Mouse (Mus musculus) frontal cortex, postnatal 14 days (tissue): ENCODE results near the gene Scrn1.

Experiments
- DNase-seq, 2 experiments: peaks; one replicate each; pipeline ENCODE4 v3.0.0; 2022; ENCODE audit warnings: low spot score in 2 of 2

Gene Scrn1

DNA sequence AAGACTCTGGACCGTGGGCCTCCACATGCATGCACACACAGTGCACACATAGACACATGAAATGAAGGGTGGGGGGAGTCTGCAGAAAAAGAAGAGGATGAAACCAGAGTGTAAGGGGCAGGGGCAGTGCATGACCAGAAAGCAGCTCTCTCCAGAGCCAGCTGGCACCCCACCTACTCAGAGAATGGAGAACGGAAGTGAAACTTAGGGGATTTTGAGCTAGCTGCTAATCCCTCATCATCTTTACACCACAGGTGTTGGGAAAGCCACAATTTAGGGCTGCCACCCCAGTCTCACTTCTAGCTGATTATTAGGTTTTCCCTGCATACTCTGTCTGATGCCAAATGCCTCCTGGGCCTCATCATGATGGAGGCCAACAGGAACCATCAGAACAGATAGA, 36.1 kb downstream of the Scrn1 start:
- no peak for DNase-seq

GRCm38 (mm10) chr6:54528666-54529065, 37.6 kb downstream of the Scrn1 start:
- no peak for DNase-seq

- no peak for DNase-seq
Observed at GRCm38 (mm10) chr6:54518758-54519157, 47.5 kb downstream of the Scrn1 start.

DNA sequence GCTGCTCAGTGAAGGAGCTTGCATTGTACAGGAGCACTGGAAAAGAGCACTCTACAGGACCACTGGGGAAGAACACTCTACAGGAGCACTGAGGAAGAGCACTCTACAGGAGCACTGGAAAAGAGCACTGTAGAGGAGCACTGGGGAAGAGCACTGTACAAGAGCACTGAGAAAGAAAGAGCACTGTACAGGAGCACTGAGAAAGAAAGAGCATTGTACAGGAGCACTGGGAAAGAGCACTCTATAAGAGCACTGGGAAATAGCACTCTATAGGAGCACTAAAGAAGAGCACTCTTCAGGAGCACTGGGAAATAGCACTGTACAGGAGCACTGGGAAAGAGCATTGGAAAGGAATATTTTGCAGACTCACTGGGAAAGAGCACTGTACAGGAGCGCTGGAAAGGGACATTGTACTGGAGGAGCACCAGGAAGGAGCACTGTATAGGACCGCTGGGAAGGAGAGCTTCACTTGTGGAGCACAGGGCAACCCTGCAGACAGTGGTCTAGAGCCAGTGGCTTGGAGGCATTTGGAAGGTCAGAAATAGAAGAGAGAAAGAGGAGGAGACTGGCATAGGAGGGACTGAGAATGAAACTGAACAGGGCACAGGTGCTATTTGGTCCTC, 49.7 kb downstream of the Scrn1 start:
- DNase-seq = no peak

DNA sequence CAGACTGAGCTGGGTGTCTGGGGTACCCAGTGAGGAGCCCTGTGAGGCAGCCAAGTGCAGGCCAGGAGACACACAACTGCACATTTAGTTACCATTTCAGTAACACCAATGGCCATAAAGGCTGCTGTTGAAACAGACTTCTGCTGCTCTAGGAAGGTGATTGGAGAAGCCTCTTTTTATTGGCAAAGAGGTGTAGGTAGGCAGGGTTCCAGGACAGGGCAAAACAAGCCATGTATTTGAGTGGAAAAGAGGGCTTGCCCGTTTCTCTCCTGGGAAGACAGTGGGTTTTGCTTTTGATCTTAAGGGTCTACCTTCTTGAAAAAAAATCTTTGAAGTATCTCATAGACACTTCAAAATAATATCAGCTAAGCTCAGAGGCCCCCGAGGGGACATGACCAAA, 54.0 kb downstream of the Scrn1 start:
- DNase-seq = no peak

GRCm38 (mm10) chr6:54509264-54509663, 57.0 kb downstream of the Scrn1 start:
- no peak for DNase-seq

DNA sequence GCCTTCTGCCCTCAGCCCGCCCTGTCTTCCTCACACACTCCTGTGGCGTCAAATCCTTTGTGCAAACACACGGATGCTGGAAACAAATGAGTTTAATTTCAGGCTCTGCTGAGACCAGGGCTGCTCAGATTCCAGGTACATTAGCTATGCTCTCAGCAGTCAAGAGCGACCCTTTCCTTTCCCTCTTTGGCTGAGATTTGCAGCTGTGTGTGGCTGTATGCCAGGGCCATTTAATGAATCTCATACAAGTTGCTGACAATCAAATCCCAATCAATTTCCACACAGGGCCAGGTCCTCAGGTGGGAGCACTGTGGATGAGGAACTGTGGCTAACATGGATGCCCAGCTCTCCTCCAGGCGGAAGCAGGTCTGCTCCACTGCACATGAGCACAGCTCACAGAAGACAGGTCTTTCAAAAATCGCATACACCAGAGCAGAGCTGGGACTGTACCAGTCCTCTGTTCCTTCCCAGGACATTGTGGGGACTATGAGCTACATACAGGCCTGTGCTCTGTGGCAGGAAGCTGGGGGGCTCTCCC, 58.0 kb downstream of the Scrn1 start:
- no peak for DNase-seq

GRCm38 (mm10) chr6:54507808-54508207, 58.5 kb downstream of the Scrn1 start:
- DNase-seq = no peak

- DNase-seq = peak in 1 of 2 experiments; percentile 53
Observed at GRCm38 (mm10) chr6:54507002-54507401, 59.3 kb downstream of the Scrn1 start.

DNA sequence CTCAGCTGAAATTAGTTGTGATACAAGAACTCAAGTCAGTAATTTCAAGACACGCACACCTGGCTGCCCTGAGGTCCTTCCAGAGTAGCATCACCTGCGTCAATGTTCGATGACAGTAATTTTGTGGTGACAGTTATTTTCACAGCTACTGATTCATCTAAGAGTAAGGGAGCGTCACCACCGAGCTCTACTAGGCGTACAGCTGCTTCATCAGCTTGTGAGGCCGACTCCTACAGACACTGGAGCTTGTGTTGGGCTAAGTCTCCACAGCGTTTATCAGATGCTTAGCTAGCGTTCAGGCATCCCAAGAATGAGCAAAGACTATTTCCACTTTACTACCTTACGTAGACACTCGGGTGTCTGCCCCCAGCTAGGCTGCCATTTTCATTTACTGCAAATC, 60.0 kb downstream of the Scrn1 start:
- no peak for DNase-seq

- DNase-seq = no peak
Observed at GRCm38 (mm10) chr6:54502661-54503115, 63.6 kb downstream of the Scrn1 start.

DNA sequence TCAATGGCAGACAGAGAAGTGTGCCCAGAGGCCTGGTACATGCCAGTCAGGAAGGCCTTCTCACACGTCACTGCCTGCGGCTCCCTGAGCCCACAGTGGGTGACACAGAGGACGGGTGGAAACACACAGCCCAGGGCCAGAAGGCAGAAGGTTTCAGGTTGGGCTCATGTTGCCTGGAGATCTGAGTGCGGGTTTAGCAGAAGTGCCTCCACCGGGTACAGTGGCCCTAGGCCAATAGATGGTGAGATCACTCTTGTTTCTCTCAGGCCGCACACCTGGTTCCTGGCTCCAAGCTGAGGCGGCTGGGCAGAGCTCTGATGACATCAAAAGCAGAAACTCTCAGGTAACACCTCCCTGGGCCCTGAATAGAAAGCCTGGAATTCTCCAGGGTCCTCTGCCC, 70.1 kb downstream of the Scrn1 start:
- no peak for DNase-seq

GRCm38 (mm10) chr6:54494612-54495398, 71.5 kb downstream of the Scrn1 start:
- DNase-seq = no peak

DNA sequence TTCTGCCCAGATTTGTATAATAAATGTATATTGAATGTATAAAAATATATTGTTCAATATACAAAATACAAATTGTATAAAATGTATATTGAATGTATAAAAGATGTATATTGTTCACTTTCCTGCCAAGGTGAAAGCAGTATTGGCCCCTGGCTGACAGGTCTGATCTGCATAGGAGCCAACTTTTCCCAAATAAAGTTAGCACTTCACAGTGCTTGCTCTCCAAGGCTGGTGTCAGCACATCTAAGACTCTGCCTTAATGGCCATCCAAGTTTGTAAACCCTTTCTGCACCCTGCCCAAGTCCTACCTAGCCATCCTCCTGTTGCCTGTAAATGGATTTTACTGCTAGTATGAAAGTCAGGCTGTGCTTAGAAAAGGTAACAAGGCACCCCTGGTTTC, 72.2 kb downstream of the Scrn1 start:
- no peak for DNase-seq

GRCm38 (mm10) chr6:54491074-54491473, 75.2 kb downstream of the Scrn1 start:
- no peak for DNase-seq

DNA sequence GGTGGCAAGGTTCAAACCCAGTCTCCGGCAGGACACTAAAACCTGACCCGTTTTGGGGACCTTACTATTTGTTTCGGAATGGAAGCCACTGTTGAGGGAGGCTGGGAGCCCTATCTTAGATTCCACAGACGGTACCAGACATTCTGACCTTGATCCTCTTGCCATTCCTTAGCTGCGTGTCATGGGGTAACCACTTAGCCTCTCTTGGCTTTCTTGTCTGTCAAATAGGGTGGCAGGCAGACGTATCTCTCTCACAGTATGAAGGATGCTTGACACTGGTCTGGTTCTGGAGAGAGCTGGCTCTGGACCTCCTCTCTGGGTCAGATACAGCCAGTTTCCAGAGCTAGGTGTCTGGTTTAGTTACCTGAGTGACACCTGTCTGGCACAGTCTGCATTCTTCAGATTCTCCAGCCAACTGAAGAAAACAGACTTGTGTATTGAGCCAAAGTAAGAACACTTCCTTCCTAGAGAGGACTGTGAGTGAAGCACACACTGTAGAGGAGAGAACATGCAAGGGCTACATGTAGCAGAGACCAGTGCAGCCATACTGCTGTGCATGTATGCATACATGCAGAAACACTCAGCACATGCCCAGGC, 80.2 kb downstream of the Scrn1 start:
- DNase-seq = no peak

DNA sequence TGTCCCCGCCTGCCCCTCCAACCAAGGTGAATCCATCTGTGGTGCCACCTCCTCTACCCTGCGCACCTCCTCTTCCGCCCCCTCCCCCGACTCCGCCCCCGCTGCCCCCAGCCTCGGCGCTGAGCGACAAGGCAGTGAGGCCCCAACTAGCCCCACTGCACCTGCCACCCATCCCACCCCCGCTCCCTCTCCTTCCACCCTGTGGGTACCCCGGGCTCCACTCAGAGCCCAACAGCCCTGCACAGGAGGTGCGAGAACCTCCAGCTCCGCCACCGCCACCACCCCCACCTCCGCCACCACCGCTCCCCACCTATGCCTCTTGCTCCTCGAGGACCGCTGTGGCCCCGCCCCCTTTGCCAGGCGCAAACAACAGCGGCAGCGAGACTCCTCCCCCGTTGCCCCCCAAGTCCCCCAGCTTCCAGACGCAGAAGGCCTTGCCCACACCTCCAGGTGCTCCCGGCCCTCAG, 80.8 kb downstream of the Scrn1 start:
- DNase-seq = no peak

- DNase-seq = no peak
Observed at GRCm38 (mm10) chr6:54485000-54485399, 81.3 kb downstream of the Scrn1 start.

- DNase-seq = no peak
Observed at GRCm38 (mm10) chr6:54481390-54482112, 84.7 kb downstream of the Scrn1 start.

DNA sequence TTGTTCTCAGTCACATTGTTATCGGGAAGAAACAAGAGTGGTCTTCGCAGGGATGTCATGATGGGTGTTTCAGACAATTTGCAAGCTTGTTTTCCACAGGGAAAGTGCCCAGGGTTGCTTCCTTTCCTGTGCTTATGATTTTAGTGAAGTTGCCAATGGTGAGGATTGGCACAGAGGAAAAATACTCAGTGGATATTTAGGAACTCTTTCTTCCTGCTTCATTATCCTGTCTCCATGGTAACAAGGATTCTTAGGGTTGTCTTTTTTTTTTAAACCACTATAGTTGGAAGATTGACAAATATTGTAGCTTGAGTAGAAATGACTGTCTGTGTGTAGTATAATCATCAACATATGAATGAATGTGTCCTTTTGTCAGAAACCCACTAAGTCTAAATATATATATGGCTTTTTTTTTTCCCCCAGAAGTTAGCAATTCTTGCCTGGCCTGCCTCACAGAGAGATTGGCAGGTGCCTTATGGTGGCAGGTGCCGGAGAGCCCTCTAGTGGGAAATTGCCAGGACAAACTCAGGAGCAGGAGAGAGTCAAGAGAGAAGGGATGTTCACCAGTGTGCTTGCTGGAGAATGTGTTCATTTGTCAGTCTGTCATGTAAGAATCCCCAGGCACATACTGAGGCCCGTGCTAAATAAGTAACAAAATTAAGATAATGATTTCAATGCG, 87.5 kb downstream of the Scrn1 start:
- no peak for DNase-seq

DNA sequence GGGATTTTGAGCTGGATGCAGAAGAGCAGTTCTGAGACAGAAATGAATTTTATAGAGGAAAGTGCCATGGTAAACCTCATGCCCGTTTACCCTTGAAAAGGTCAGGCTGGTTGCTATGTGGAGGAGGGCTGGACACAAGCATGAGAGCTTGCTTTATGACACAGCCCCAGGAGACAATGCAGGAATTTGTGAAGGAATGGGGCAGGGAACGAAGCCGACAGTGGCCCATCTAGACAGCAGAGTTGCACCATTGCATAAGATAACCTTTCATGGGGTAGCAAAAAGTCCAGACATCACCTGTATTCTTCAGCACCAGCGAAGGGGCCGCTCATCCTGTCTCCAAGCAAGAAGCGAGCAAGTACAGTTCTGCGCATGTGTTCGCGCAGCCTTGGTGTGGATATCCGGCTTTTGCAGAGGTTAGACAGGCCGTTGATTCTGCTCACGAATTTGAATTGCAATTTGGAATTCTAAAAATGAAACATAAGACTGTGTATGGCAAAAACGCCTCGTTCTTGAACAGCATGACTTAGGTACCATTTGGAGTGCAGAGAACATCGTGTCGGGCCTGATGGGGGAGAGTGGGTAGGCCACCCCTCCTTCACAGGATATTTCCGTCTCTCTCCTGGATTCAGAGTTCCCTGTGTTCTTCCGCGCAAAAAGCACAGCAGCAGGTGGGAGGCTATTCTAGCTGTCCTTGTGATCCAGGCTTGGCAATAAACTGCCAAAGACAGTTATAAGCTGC, 90.2 kb downstream of the Scrn1 start:
- DNase-seq = peak; percentile 38 to 68
